Mouse (Mus musculus) CD8-positive naive resting alpha-beta T cell, adult 2 months (primary cell): ENCODE results near the gene Chst8.
A peak's percentile ranks its signal among the peaks of the same experiment; 100 is the strongest.

ENCODE experiments used
- DNase-seq, 2 experiments: peaks; one replicate each; pipeline ENCODE4 v3.0.0; 2022; ENCODE audit warnings: low read depth in 2 of 2, low spot score in 2 of 2

Gene Chst8

GRCm38 (mm10) chr7:34671911-34672310 is 140.6 kb downstream of the Chst8 start:
- peak; percentile 68 to 75 for DNase-seq

GRCm38 (mm10) chr7:34670778-34671177 is 141.7 kb downstream of the Chst8 start:
- DNase-seq, result no peak

- DNase-seq, result no peak
Measured at GRCm38 (mm10) chr7:34669336-34669735, 143.2 kb downstream of the Chst8 start.

- no peak for DNase-seq
Measured at GRCm38 (mm10) chr7:34667874-34668273, 144.6 kb downstream of the Chst8 start.

GRCm38 (mm10) chr7:34663145-34663544 is 149.4 kb downstream of the Chst8 start:
- DNase-seq, result no peak

- no peak for DNase-seq
Measured at GRCm38 (mm10) chr7:34662227-34662626, 150.3 kb downstream of the Chst8 start.

- no peak for DNase-seq
Measured at GRCm38 (mm10) chr7:34659386-34660085, 153.0 kb downstream of the Chst8 start.

- DNase-seq, result no peak
Measured at GRCm38 (mm10) chr7:34656632-34657031, 155.9 kb downstream of the Chst8 start, which contains the start of gene Kctd15. TSS of gene Kctd15 (minus strand) at chr7:34656732.

GRCm38 (mm10) chr7:34655086-34655839 is 157.2 kb downstream of the Chst8 start:
- peak in 1 of 2 experiments; percentile 18 for DNase-seq

GRCm38 (mm10) chr7:34654441-34655085 is 157.9 kb downstream of the Chst8 start:
- DNase-seq, result no peak

- DNase-seq, result no peak
Measured at GRCm38 (mm10) chr7:34653731-34654440, 158.6 kb downstream of the Chst8 start.

GRCm38 (mm10) chr7:34652751-34653502 is 159.6 kb downstream of the Chst8 start:
- no peak for DNase-seq

- no peak for DNase-seq
Measured at GRCm38 (mm10) chr7:34651381-34651780, 161.1 kb downstream of the Chst8 start.

GRCm38 (mm10) chr7:34647052-34647451 is 165.5 kb downstream of the Chst8 start:
- DNase-seq, result no peak

GRCm38 (mm10) chr7:34646144-34646795 is 166.2 kb downstream of the Chst8 start:
- DNase-seq, result no peak

- DNase-seq, result no peak
Measured at GRCm38 (mm10) chr7:34645623-34646022, 166.9 kb downstream of the Chst8 start.

- no peak for DNase-seq
Measured at GRCm38 (mm10) chr7:34644591-34644990, 167.9 kb downstream of the Chst8 start.

- no peak for DNase-seq
Measured at GRCm38 (mm10) chr7:34643329-34643728, 169.2 kb downstream of the Chst8 start.

GRCm38 (mm10) chr7:34641968-34642367 is 170.5 kb downstream of the Chst8 start:
- DNase-seq, result no peak

GRCm38 (mm10) chr7:34639798-34640197 is 172.7 kb downstream of the Chst8 start:
- DNase-seq, result no peak
